Mouse (Mus musculus) lung, adult 2 months (tissue): ENCODE measurements around the gene Prpf38a. TPM values are rescaled to one million over a fixed set of nuclear protein-coding genes. Genes with fewer than 3 reads are reported as not detected.

Experiments
- DNase-seq: peaks from one replicate; pipeline ENCODE4 v3.0.0; 2022
- H3K4me1 ChIP-seq: fragments of 200-500 bp; 2 replicates; pipeline ENCODE4 v1.6.1; 2011; ENCODE audit warnings: low read length; ENCODE audit not compliant: control insufficient read depth, insufficient read depth
- H3K4me3 ChIP-seq: fragments of 200-500 bp; replicated peaks from 2 replicates; pipeline ENCODE3; 2011; ENCODE audit warnings: low read depth, mild to moderate bottlenecking, control low read depth, low read length; ENCODE audit errors: extremely low read depth
- CTCF ChIP-seq: fragments of 200-500 bp; IDR thresholded peaks from 2 replicates; pipeline ENCODE4 v1.5.1; 2011; ENCODE audit warnings: mild to moderate bottlenecking, low read length, control low read depth; ENCODE audit not compliant: insufficient read depth
- POLR2A ChIP-seq: fragments of 200-500 bp; IDR thresholded peaks from 2 replicates; pipeline ENCODE4 v1.6.1; 2011; ENCODE audit warnings: low read depth, mild to moderate bottlenecking, control low read depth, low read length, borderline replicate concordance; ENCODE audit errors: extremely low read depth
- WGBS: fragments of 180-500 bp; shearing (Covaris S2); methylation state at CpG from one replicate; pipeline ENCODE4 v1.1.7; 2018; 5-methylcytosine and 5-hydroxymethylcytosine counted together
- polyA plus RNA-seq: library from polyadenylated mRNA; depleted of rRNA; stranded (reverse); fragments of >200 nt; gene quantifications from 2 replicates; pipeline ENCODE4 v1.2.3, GENCODE M21; 2012; rRNA removed

The Prpf38a gene
- 2.9 and 6.0 TPM in 2 replicates for polyA plus RNA-seq

GRCm38 (mm10) chr4:108578840-108579742 is at the start of gene Prpf38a, which contains the start of gene Orc1:
TSS of gene Prpf38a (minus strand) at chr4:108579336.
TSS of gene Orc1 (plus strand) at chr4:108579423.
- WGBS: under 1% methylated on average over 64 of the region's 64 CpGs
- DNase-seq: peak; percentile 98
- Histone ChIP-seq H3K4me1 (peaks cover 8% of the 10 kb centered on the region), H3K4me3 (peak within 1 kb of the TSS; percentile 95)
- peak; percentile 74; the same call in 1 of the 2 replicates for TF ChIP-seq POLR2A
- TF ChIP-seq CTCF: no peak

GRCm38 (mm10) chr4:108627066-108627465 is 47.9 kb upstream of the Prpf38a start:
- 79% methylated on average over 5 of the region's 5 CpGs for WGBS
- TF ChIP-seq CTCF (no peak), POLR2A (no peak)
- DNase-seq: no peak
- Histone ChIP-seq H3K4me3 (no peak overlapping the region), H3K4me1 (no peaks in the 10 kb centered on the region)

- no peak for DNase-seq
- TF ChIP-seq POLR2A: no peak
- TF ChIP-seq CTCF: no peak
- WGBS: 96% methylated on average over 6 of the region's 6 CpGs
- H3K4me1 ChIP-seq: peaks cover 5% of the 10 kb centered on the region
- no peak overlapping the region for H3K4me3 ChIP-seq
Observed at GRCm38 (mm10) chr4:108621504-108621903, 42.4 kb upstream of the Prpf38a start.

- 11% methylated on average over 8 of the region's 8 CpGs for WGBS
- TF ChIP-seq CTCF (no peak), POLR2A (no peak)
- Histone ChIP-seq H3K4me3 (peak overlapping the region; percentile 94), H3K4me1 (peaks cover 5% of the 10 kb centered on the region)
- DNase-seq: no peak
Observed at GRCm38 (mm10) chr4:108620536-108620935, 41.4 kb upstream of the Prpf38a start.

- DNase-seq: peak; percentile 87
- TF ChIP-seq POLR2A: peak; percentile 76; the same call in 1 of the 2 replicates
- TF ChIP-seq CTCF: no peak
- WGBS: under 1% methylated on average over 83 of the region's 86 CpGs
- Histone ChIP-seq H3K4me1 (peaks cover 5% of the 10 kb centered on the region), H3K4me3 (peak within 1 kb of the TSS; percentile 94)
Observed at GRCm38 (mm10) chr4:108619587-108620341, 40.6 kb upstream of the Prpf38a start, which contains the start of gene Cc2d1b. TSS of gene Cc2d1b (plus strand) at chr4:108619940.

- no peak for TF ChIP-seq CTCF
- no peak for TF ChIP-seq POLR2A
- Histone ChIP-seq H3K4me1 (peaks cover 5% of the 10 kb centered on the region), H3K4me3 (peak overlapping the region; percentile 89)
- 2% methylated on average over 10 of the region's 10 CpGs for WGBS
- DNase-seq: no peak
Observed at GRCm38 (mm10) chr4:108619165-108619564, 40.0 kb upstream of the Prpf38a start.

- 66% methylated on average over 4 of the region's 4 CpGs for WGBS
- TF ChIP-seq POLR2A: no peak
- no peak for TF ChIP-seq CTCF
- peaks cover 5% of the 10 kb centered on the region for H3K4me1 ChIP-seq
- H3K4me3 ChIP-seq: no peak overlapping the region
- DNase-seq: no peak
Observed at GRCm38 (mm10) chr4:108618586-108618985, 39.5 kb upstream of the Prpf38a start.

GRCm38 (mm10) chr4:108610935-108611334 is 31.8 kb upstream of the Prpf38a start:
- TF ChIP-seq CTCF: no peak
- no peak for TF ChIP-seq POLR2A
- 90% methylated on average over 5 of the region's 5 CpGs for WGBS
- no peaks in the 10 kb centered on the region for H3K4me1 ChIP-seq
- no peak overlapping the region for H3K4me3 ChIP-seq
- DNase-seq: no peak

- no peak overlapping the region for H3K4me3 ChIP-seq
- no peak for TF ChIP-seq CTCF
- TF ChIP-seq POLR2A: no peak
- no peaks in the 10 kb centered on the region for H3K4me1 ChIP-seq
- DNase-seq: no peak
- 88% methylated on average over 3 of the region's 3 CpGs for WGBS
Observed at GRCm38 (mm10) chr4:108608651-108609050, 29.5 kb upstream of the Prpf38a start.
